Mouse (Mus musculus): ENCODE measurements around the gene Astn2.

GRCm38 (mm10) chr4:65947141-65947649 is 457.2 kb downstream of the Astn2 start:
- TF ChIP-seq POLR2A (IDR thresholded peaks at IDR 0.05; ENCODE audit: borderline replicate concordance, low read depth, low read length) (no peak), CTCF (IDR thresholded peaks at IDR 0.05; ENCODE audit: low read depth, low read length) (no peak)
